13 mouse cellular contexts compared by ENCODE assay signal in genomic region chr8:117074350-117075182, GRCm38 (mm10). TPM values are rescaled to one million over a fixed set of nuclear protein-coding genes. Genes with fewer than 3 reads are reported as not detected.
A peak's percentile ranks its signal among the peaks of the same experiment; 100 is the strongest.
DNase-seq lines count a peak whose midpoint lies in the region; ATAC-seq and TF ChIP-seq lines count a peak whose summit lies in the region.
"Had no signal": no experiment of that assay in that cellular context is flagged by ENCODE, and none has a peak within 500 bp of the region (broad histone marks: within the 10 kb centered on the region; RNA-seq: fewer than 3 reads in every experiment).

No protein-coding gene starts in this region.

- TF ChIP-seq CTCF in G1E (IDR thresholded peaks at IDR 0.05; ENCODE audit: low read depth, low read length) = no peak

- peaks cover 3% of the 10 kb centered on the region; the same call in 1 of the 2 replicates for H3K27me3 ChIP-seq in G1E (ENCODE audit: insufficient read depth, low read length)
- H3K27me3 ChIP-seq: hindbrain, embryonic 12.5 days; limb, embryonic 13.5 days had no signal

- H3K36me3 ChIP-seq in G1E (replicated peaks) = no peaks in the 10 kb centered on the region
- H3K36me3 ChIP-seq: hindbrain, embryonic 12.5 days; limb, embryonic 13.5 days had no signal

- peak; percentile 90 for ATAC-seq in G1E (ENCODE audit: extremely low read depth, insufficient number of reproducible peaks, low FRiP score, poor library complexity, severe bottlenecking)
- ATAC-seq in granulocyte monocyte progenitor cell, adult 5-6 weeks (replicated peaks; ENCODE audit: poor library complexity, severe bottlenecking) = peak; percentile 72

- H3K4me3 ChIP-seq in G1E (ENCODE audit: low read depth, low read length) = peak overlapping the region; percentile 44; the same call in 1 of the 2 replicates
- H3K4me3 ChIP-seq: hindbrain, embryonic 12.5 days; limb, embryonic 13.5 days had no signal

- peaks cover 7% of the 10 kb centered on the region for H3K9me3 ChIP-seq in G1E (replicated peaks)
- H3K9me3 ChIP-seq: hindbrain, embryonic 12.5 days; limb, embryonic 13.5 days had no signal

- intact Hi-C loops in left cerebral cortex, postnatal 25 days (cut with DNase I) = no loop called here

- H3K4me1 ChIP-seq in G1E (ENCODE audit: insufficient read depth, low read depth, low read length) = peaks cover 48% of the 10 kb centered on the region
- H3K4me1 ChIP-seq: hindbrain, embryonic 12.5 days; limb, embryonic 13.5 days had no signal

- DNase-seq in 3T3-L1 (ENCODE audit: low read depth, low spot score) (peak; percentile 50), G1E (ENCODE audit: low spot score) (peak; percentile 33)
- DNase-seq in monocyte, adult 2 months (ENCODE audit: low read depth in 1 of 2, low spot score in 2 of 2) = peak; percentile 49 to 58
- DNase-seq in left cerebral cortex, adult 9 months (ENCODE audit: low spot score in 2 of 2) = no peak
- DNase-seq in layer of hippocampus, adult 9-11 months = no peak
- DNase-seq in left cerebral cortex, postnatal 25 days (ENCODE audit: low spot score in 2 of 2) = no peak
- DNase-seq: gastrocnemius, postnatal 10 days; kidney, postnatal 25 days; right cerebral cortex, postnatal 25 days; thymus, postnatal 36 days had no signal

RNA-seq across cellular contexts. Expression of gene Pkd1l2, which starts 7.7 kb away (rescaled TPM):
- total RNA-seq in G1E (2014; fragmentation: Nextera tagmentation) = 0.60 and 0.87 TPM in 2 replicates
- total RNA-seq in G1E (2017) = 0.16 and 0.52 TPM in 2 replicates
- 0.09 and 0.18 TPM in 2 replicates for polyA plus RNA-seq in G1E (2012)
- total RNA-seq in granulocyte monocyte progenitor cell, adult 5-6 weeks (2014; fragmentation: Nextera tagmentation) = not detected in 2 replicates
- not detected in 2 replicates for total RNA-seq in granulocyte monocyte progenitor cell, adult 5-6 weeks (2017)
- total RNA-seq in left cerebral cortex, postnatal 25 days (2021) = under 1 TPM in 1 of 2 experiments, not detected in 1; 0.07 TPM
- polyA plus RNA-seq: hindbrain, embryonic 12.5 days; limb, embryonic 13.5 days had no signal

RNA-seq across cellular contexts. Expression of gene Bco1, which starts 21.1 kb away (rescaled TPM):
- total RNA-seq in G1E (2014; fragmentation: Nextera tagmentation) (not detected in 2 replicates), G1E (2017) (0.06 TPM in 1 of 2 replicates, not detected in the other)
- polyA plus RNA-seq in G1E (2012) = not detected in 2 replicates
- 0.47 and 0.49 TPM in 2 replicates for total RNA-seq in granulocyte monocyte progenitor cell, adult 5-6 weeks (2014; fragmentation: Nextera tagmentation)
- total RNA-seq in granulocyte monocyte progenitor cell, adult 5-6 weeks (2017) = 1.1 and 2.3 TPM in 2 replicates
- total RNA-seq in left cerebral cortex, postnatal 25 days (2021) = not detected
- total RNA-seq: gastrocnemius, postnatal 10 days had no signal

Comparison
In these comparisons a context has a peak if more than half of its experiments do, and no peak if none do; other contexts are left out.
1. DNase-seq: peak in 3T3-L1 (single experiment), G1E (single experiment) and monocyte, adult 2 months (2 of 2); none in left cerebral cortex, adult 9 months (0 of 2), layer of hippocampus, adult 9-11 months (single experiment) and left cerebral cortex, postnatal 25 days (0 of 2).